Mouse (Mus musculus): ENCODE measurements around the gene Cdrt4.

Cdrt4 gene

GRCm38 (mm10) chr11:62951012-62951411 is at the start of gene Cdrt4:
Gene Cdrt4 (plus strand): TSS chr11:62951193.
- DNase-seq (ENCODE audit: low spot score in 2 of 2), result no peak

- no peak for DNase-seq (ENCODE audit: low spot score in 2 of 2)
These were observed 49.2 kb upstream of the Cdrt4 start for GRCm38 (mm10) chr11:62901699-62902323.

GRCm38 (mm10) chr11:62903871-62904495 is 47.0 kb upstream of the Cdrt4 start:
- DNase-seq (ENCODE audit: low spot score in 2 of 2), result peak in 1 of 2 experiments; percentile 9

- DNase-seq (ENCODE audit: low spot score in 2 of 2), result peak in 1 of 2 experiments; percentile 36
These were observed 41.2 kb upstream of the Cdrt4 start for GRCm38 (mm10) chr11:62909720-62910306.

DNA sequence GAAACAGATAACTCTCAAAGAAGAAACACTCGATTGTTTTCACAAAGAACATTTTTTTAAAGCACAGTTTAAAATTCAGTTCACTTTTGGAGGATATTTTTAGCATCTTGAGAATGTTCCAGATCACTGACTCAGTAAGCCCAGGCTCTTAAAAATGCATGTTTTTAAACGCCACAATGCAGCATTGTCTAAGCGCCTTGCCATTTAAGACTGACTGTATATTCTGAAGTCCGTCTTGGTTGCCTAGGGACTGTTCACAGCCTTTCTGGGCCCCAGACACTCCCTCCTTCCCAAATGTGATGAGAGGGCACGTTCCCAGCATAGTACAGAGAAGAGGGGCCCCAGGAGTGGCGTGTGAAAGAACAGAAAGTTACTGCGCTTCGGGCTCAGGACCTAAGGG is 39.6 kb upstream of the Cdrt4 start:
- no peak for DNase-seq (ENCODE audit: low spot score in 2 of 2)

GRCm38 (mm10) chr11:62913141-62913540 is 37.9 kb upstream of the Cdrt4 start:
- DNase-seq (ENCODE audit: low spot score in 2 of 2), result peak in 1 of 2 experiments; percentile 10

- DNase-seq (ENCODE audit: low spot score in 2 of 2), result peak in 1 of 2 experiments; percentile 58
These were observed 36.5 kb upstream of the Cdrt4 start for GRCm38 (mm10) chr11:62914532-62914931.

DNA sequence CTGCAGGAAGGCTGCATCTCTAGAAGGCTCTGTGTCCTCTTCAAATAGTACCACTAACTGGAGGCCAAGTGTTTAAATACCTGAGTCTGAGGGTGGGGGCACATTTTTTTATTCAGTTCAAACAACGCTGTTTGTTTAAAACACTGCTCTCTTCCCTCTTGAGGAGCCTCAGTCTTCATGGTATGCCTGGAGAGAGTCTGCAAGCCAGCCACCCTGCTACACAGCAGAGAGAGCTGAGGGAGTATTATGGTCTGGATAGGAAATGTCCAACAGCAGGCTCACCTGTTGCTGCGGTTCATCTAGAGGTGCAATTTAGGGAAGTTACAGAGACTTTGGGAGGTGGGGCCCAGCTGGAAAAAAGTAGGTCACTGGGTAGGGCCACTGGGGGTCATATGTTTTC is 35.5 kb upstream of the Cdrt4 start:
- peak in 1 of 2 experiments; percentile 33 for DNase-seq (ENCODE audit: low spot score in 2 of 2)

DNA sequence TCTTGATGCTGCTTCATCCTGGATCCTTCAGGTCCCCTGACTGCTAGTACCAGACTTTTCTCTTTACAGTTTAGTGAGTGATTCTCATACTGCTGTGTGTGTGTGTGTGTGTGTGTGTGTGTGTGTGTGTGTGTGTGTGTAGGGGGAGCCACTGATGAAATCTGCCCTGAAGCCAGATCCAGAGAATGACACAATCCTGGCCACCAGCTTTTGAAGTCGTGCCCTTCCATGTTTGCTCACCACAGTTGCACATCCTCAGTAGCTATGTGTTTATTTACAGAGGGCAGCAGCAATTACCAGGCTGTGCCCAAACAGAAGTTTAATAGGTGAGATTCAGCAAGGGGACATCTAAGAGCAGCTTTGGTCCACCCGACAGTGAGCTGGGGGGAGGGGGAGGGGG is 34.2 kb upstream of the Cdrt4 start:
- DNase-seq (ENCODE audit: low spot score in 2 of 2), result peak in 1 of 2 experiments; percentile 26

- DNase-seq (ENCODE audit: low spot score in 2 of 2), result peak in 1 of 2 experiments; percentile 5
These were observed 30.8 kb upstream of the Cdrt4 start for GRCm38 (mm10) chr11:62919946-62920742.

GRCm38 (mm10) chr11:62920743-62921050 is 30.3 kb upstream of the Cdrt4 start:
- DNase-seq (ENCODE audit: low spot score in 2 of 2), result no peak

GRCm38 (mm10) chr11:62921052-62921977 is 29.7 kb upstream of the Cdrt4 start:
- peak; percentile 93 to 95 for DNase-seq (ENCODE audit: low spot score in 2 of 2)

GRCm38 (mm10) chr11:62924091-62924761 is 26.8 kb upstream of the Cdrt4 start:
- DNase-seq (ENCODE audit: low spot score in 2 of 2), result peak in 1 of 2 experiments; percentile 49

DNA sequence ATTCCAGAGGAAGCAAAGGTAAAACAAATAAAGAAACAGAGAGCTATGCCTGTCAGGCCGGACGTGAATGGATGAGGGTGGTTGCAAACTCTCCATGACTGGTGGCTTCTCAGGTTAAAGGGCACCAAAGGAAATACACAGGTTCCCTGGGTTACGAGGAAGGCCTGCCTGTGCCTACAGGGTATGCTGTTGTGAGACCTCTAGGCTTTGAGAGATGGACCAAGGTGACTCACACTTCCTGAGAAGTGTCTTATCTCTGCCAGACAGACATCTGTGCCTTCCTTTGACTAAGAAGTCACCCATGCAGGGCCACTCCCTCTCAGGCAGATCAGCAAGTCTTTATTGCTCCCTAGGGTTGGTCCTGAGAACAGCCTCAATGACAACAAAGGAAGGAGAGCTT is 21.2 kb upstream of the Cdrt4 start:
- DNase-seq (ENCODE audit: low spot score in 2 of 2), result no peak

DNA sequence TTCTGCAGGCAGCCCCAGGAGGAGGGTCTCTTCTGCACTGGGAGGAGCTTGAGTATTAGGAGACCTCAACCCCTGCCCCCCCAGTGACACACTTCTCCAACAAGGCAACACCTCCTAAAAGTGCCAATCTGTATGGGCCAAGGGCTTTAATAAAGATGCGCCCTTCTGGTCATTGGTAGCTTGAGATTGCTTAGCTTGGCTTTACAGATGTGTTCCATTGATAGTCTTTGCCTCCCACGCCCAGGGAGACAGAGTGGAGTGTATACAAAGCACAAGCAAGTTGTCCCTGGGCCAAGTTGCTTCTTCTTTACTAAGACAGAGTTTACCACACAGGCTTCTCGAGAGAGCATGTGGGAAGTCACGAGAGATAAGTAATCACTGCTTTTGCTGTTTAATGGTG is 20.4 kb upstream of the Cdrt4 start:
- DNase-seq (ENCODE audit: low spot score in 2 of 2), result no peak

DNA sequence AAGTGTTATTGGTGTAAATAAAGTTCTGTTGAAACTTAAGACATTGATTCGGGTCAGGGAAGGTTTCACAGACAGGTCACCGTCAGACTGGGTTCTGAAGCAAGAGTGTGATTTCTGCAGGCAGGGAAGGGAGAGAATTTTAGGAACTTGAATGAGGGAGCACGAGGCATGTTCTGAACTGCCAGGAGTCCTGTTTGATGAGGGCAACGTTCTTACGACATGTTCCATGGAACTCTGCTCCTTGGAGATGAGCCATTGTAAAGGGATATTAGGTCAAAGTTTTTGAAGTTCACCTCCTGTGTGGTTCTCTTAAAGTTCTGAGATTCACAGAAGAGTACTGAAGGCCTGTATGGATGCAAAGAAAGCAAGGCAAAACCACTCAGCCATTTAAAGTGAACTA is 19.9 kb upstream of the Cdrt4 start:
- DNase-seq (ENCODE audit: low spot score in 2 of 2), result no peak

DNA sequence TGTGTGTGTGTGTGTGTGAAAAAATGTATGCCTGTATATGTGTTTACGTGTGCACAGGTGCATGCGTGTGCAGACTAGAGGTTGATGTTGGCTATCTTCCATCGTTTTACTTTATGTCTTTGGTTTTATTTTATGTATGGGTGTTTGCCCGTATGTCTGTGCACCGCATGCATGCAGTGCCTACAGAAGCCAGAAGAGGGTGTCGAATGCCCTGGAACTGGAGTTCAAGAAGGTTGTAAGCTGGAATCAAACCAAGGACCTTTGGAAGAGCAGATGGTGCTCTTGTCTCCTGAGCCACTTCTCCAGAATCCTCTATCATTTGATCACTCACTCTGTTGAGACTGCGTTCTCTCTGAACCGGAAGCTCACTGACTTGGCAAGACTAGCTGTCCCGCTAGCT is 17.9 kb upstream of the Cdrt4 start:
- no peak for DNase-seq (ENCODE audit: low spot score in 2 of 2)

DNA sequence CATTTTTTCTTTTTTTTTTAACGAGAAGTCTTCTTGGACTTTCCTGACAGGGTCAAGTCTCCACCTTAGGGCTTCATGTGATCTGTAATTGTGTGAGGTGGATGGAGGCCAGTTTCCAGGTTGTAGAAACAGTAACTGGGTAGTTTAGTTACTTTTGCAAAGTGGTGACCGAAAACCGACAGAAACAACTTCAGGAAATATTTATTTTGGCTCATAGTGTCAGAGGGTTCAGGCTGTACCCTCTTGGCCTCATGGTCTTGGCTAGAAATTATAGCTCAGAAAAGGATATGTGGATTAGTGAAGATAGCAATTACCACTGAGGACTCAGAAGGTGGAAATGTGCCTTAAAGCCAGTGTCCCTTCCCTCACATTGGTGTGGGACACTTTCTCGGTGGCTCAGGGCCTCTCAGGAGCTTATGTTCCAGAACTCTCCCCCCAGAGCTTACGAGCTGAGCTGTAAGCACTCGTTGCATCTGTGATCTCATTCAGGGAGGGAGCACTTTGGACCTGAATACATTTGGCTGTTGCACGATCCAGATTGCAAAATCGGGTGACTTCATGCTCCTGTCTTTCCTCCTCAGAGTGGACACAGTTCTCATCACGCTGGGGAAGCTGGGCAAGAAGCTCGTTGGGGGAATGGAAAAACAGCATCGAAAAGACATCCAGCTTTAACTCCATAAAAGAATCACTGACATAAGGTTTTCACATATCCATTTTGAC is 16.0 kb upstream of the Cdrt4 start:
- DNase-seq (ENCODE audit: low spot score in 2 of 2), result no peak

DNA sequence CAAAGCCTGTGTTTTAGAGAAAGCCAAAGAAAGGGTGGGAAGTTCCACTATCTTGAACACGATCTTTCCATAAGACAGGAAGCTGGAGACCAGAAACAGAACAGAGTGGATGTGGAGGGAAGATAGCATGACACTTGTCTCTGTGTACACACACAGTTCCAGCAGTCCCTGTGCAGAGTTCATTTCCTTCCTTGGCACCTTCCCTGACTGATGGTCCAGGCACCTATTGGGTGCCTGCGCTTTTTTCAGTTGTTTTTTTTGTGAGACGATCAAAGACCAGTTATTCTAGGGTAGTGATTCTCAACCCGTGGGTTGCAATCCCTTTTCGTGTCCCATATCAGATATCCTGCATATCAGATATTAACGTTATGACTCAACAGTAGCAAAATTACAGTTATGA is 13.0 kb upstream of the Cdrt4 start:
- DNase-seq (ENCODE audit: low spot score in 2 of 2), result no peak

DNA sequence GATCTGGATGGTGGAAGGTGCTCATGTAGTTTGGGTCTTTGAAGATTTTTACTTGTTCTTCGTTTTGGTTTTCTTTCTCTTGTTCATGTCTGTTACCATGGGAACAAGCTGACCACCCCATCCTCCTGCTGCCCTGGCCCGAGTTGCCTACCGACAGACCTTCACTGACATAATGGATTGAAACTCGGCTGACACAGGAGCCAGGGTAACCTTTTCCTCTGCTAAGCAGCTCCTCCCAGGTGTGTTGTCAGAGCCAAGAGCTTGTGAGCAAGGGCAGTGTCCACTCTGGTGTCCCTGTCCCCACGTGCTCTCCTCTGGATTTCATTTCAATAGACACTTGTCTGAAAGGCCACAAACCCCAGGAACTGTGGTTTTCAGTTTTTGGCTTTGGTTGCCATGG is 12.1 kb upstream of the Cdrt4 start:
- no peak for DNase-seq (ENCODE audit: low spot score in 2 of 2)

All from urinary bladder, postnatal 4 days (tissue).